ENCODE assay signal across 1 mouse cellular context in genomic region chr2:158674759-158675158, GRCm38 (mm10).
TF ChIP-seq lines count a peak whose summit lies in the region.

No protein-coding gene starts in this region.

TF ChIP-seq in CH12.LX, 34 proteins besides CTCF, POLR2A, EP300 and RAD21:
- TF ChIP-seq CHD2 (IDR thresholded peaks at IDR 0.05; ENCODE audit: low read length): no peak
- 0 out of 2 replicates have a peak, but pooled peaks have one; percentile 43 for TF ChIP-seq MXI1 (IDR thresholded peaks at IDR 0.05; ENCODE audit: low read depth, low read length)
- TF ChIP-seq SIN3A (IDR thresholded peaks at IDR 0.05; ENCODE audit: low read length): peak; percentile 22; the same call in 1 of the 2 replicates
- TF ChIP-seq CHD1 (IDR thresholded peaks at IDR 0.05; ENCODE audit: low read depth, low read length): peak; percentile 94; the same call in 1 of the 2 replicates
- TF ChIP-seq SMC3 (IDR thresholded peaks at IDR 0.05; ENCODE audit: low read depth, low read length): no peak
- TF ChIP-seq TCF12 (IDR thresholded peaks at IDR 0.05; ENCODE audit: low read depth, low read length): no peak; the same call in 1 of the 2 replicates
- peak; percentile 28; the same call in 1 of the 2 replicates for TF ChIP-seq ETS1 (conservative IDR thresholded peaks at IDR 0.05; ENCODE audit: low read depth, low read length)
- no peak for TF ChIP-seq MYC (IDR thresholded peaks at IDR 0.05; ENCODE audit: low read depth, low read length)
- no peak for TF ChIP-seq NELFE (IDR thresholded peaks at IDR 0.05; ENCODE audit: low read depth, low read length)
- peak; percentile 64; the same call in 1 of the 2 replicates for TF ChIP-seq ZNF384 (IDR thresholded peaks at IDR 0.05; ENCODE audit: low read depth, low read length)
- no peak for TF ChIP-seq ZMIZ1 (IDR thresholded peaks at IDR 0.05; ENCODE audit: low read depth, low read length)
- TF ChIP-seq MAFK (IDR thresholded peaks at IDR 0.05; ENCODE audit: insufficient replicate concordance, low read length): no peak
- TF ChIP-seq IRF4 (IDR thresholded peaks at IDR 0.05; ENCODE audit: low read depth, low read length): 0 out of 2 replicates have a peak, but pooled peaks have one; percentile 32
TF ChIP-seq in CH12.LX: peak in this region for 6.
